Mouse (Mus musculus): Measurements from ENCODE around the gene Slc16a3. TPM values are rescaled to one million over a fixed set of nuclear protein-coding genes. Genes with fewer than 3 reads are reported as not detected.

The Slc16a3 gene
- total RNA-seq, 1 experiment from 2014 or later, result 0.85 TPM

GRCm38 (mm10) chr11:120948861-120949851 lies 876 bp downstream of the Slc16a3 start:
- peak; percentile 42 for DNase-seq

- DNase-seq, result no peak
Observed at GRCm38 (mm10) chr11:120949863-120950262, 1.6 kb downstream of the Slc16a3 start.

GRCm38 (mm10) chr11:120950281-120951202 lies 2.3 kb downstream of the Slc16a3 start:
- peak; percentile 83 for DNase-seq

- no peak for DNase-seq
Observed at GRCm38 (mm10) chr11:120951237-120951636, 3.0 kb downstream of the Slc16a3 start.

GRCm38 (mm10) chr11:120951731-120952730 lies 3.8 kb downstream of the Slc16a3 start:
- no peak for DNase-seq

GRCm38 (mm10) chr11:120954936-120955335 lies 6.7 kb downstream of the Slc16a3 start:
- no peak for DNase-seq

GRCm38 (mm10) chr11:120955701-120956100 lies 7.4 kb downstream of the Slc16a3 start:
- no peak for DNase-seq

- DNase-seq, result no peak
Observed at GRCm38 (mm10) chr11:120957052-120957451, 8.8 kb downstream of the Slc16a3 start.

- DNase-seq, result no peak
Observed at GRCm38 (mm10) chr11:120957731-120958257, 9.5 kb downstream of the Slc16a3 start.

- no peak for DNase-seq
Observed at GRCm38 (mm10) chr11:120959066-120959465, 10.8 kb downstream of the Slc16a3 start.

GRCm38 (mm10) chr11:120959564-120959963 lies 11.3 kb downstream of the Slc16a3 start:
- no peak for DNase-seq

GRCm38 (mm10) chr11:120960248-120960647 lies 12.0 kb downstream of the Slc16a3 start:
- no peak for DNase-seq

GRCm38 (mm10) chr11:120961594-120961993 lies 13.3 kb downstream of the Slc16a3 start:
- no peak for DNase-seq

- no peak for DNase-seq
Observed at GRCm38 (mm10) chr11:120962050-120962771, 13.9 kb downstream of the Slc16a3 start.

GRCm38 (mm10) chr11:120962909-120963308 lies 14.6 kb downstream of the Slc16a3 start:
- DNase-seq, result no peak

GRCm38 (mm10) chr11:120964195-120965157 lies 16.2 kb downstream of the Slc16a3 start:
- no peak for DNase-seq

- no peak for DNase-seq
Observed at GRCm38 (mm10) chr11:120965587-120965986, 17.3 kb downstream of the Slc16a3 start.

- no peak for DNase-seq
Observed at GRCm38 (mm10) chr11:120969742-120970141, 21.5 kb downstream of the Slc16a3 start.

- DNase-seq, result no peak
Observed at GRCm38 (mm10) chr11:120971237-120971636, 23.0 kb downstream of the Slc16a3 start.
